Comparison of ENCODE assay signal across 17 mouse cellular contexts in the genomic region with DNA sequence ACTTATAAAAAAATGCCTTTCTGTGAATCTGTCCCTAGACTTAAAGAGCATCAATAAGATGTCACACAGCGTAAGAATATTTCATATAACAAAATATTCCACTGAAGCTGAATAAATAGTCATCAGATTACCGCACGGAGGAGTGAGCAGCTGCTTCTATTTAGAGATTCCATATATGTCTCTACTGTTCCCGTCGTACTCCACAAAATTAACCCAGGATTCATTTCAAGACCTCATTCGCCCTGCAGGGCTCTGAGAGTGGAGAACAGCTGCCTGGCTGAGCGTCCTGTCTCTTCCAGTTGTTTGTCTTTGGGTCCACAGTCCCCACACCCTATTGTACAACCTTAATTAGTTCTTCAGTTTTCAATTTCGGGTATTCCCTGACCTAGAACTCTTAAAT. TPM values are rescaled to one million over a fixed set of nuclear protein-coding genes. Genes with fewer than 3 reads are reported as not detected.
"Had no signal": no experiment of that assay in that cellular context is flagged by ENCODE, and none has a peak within 500 bp of the region (broad histone marks: within the 10 kb centered on the region; RNA-seq: fewer than 3 reads in every experiment).

No protein-coding gene starts in this region.

- H3K27me3 ChIP-seq: lung, embryonic 15.5 days; megakaryocyte, embryonic 14.5 days; midbrain, embryonic 13.5 days; midbrain, embryonic 15.5 days; neural tube, embryonic 13.5 days; neural tube, embryonic 15.5 days; stomach, embryonic 15.5 days had no signal

- H3K4me3 ChIP-seq: lung, embryonic 15.5 days; megakaryocyte, embryonic 14.5 days; midbrain, embryonic 13.5 days; midbrain, embryonic 15.5 days; neural tube, embryonic 13.5 days; neural tube, embryonic 15.5 days; stomach, embryonic 15.5 days had no signal

- H3K36me3 ChIP-seq: lung, embryonic 15.5 days; midbrain, embryonic 13.5 days; midbrain, embryonic 15.5 days; neural tube, embryonic 13.5 days; neural tube, embryonic 15.5 days; stomach, embryonic 15.5 days had no signal

- H3K9me3 ChIP-seq: lung, embryonic 15.5 days; megakaryocyte, embryonic 14.5 days; midbrain, embryonic 13.5 days; midbrain, embryonic 15.5 days; neural tube, embryonic 13.5 days; neural tube, embryonic 15.5 days; stomach, embryonic 15.5 days had no signal

- ATAC-seq: midbrain, embryonic 13.5 days; midbrain, embryonic 15.5 days had no signal

- DNase-seq: lung, adult 2 months; lung, postnatal 14 days; lung, postnatal 36 days; right cerebral cortex, postnatal 14 days; thymus, adult 2 months; thymus, postnatal 25 days; thymus, postnatal 4 days had no signal

- H3K4me1 ChIP-seq: megakaryocyte, embryonic 14.5 days; midbrain, embryonic 13.5 days; midbrain, embryonic 15.5 days; neural tube, embryonic 13.5 days; neural tube, embryonic 15.5 days; stomach, embryonic 15.5 days had no signal

- H3K9ac ChIP-seq: liver, embryonic 14.5 days; lung, embryonic 15.5 days; midbrain, embryonic 13.5 days; midbrain, embryonic 15.5 days; neural tube, embryonic 13.5 days; neural tube, embryonic 15.5 days; stomach, embryonic 15.5 days had no signal

- H3K27ac ChIP-seq: liver, embryonic 14.5 days; lung, embryonic 15.5 days; macrophage; midbrain, embryonic 13.5 days; midbrain, embryonic 15.5 days; neural tube, embryonic 13.5 days; neural tube, embryonic 15.5 days had no signal

- H3K4me2 ChIP-seq: midbrain, embryonic 11.5 days; midbrain, embryonic 13.5 days; midbrain, embryonic 15.5 days; neural tube, embryonic 13.5 days; neural tube, embryonic 15.5 days; stomach, embryonic 15.5 days had no signal

RNA-seq across cellular contexts. Expression of a gene that starts 11.9 kb away (rescaled TPM):
- polyA plus RNA-seq: macrophage had no signal
